Mouse (Mus musculus) heart, postnatal 14 days (tissue): ENCODE data around the gene Olfr1352. TPM values are rescaled to one million over a fixed set of nuclear protein-coding genes. Genes with fewer than 3 reads are reported as not detected.
"Not testable (repeated sequence)": the region's sequence is repeated elsewhere in the genome, so short reads cannot be mapped to it uniquely, and the experiment has no call there.

ENCODE experiments used
- DNase-seq, 2 experiments: peaks; one replicate each; pipeline ENCODE4 v3.0.0; 2021 to 2022
- intact Hi-C: fragments of 180-260 bp; cut with DNase I; formaldehyde crosslinking; loops from one replicate; pipeline ENCODE4 v1.15.1; 2025
- long read RNA-seq, 2 experiments: library from polyadenylated mRNA; stranded (forward); transcript quantifications; one replicate each; pipeline ENCODE4 v2.0.0; 2021
- total RNA-seq, 2 experiments: library from RNA; stranded (reverse); gene quantifications; 2 replicates each; pipeline ENCODE4 v1.2.3; 2021

Gene Olfr1352
- total RNA-seq = not detected
- long read RNA-seq, experiment 1 = 0 reads
- long read RNA-seq, experiment 2 = 0 reads

GRCm38 (mm10) chr10:78980750-78981149 lies at the start of gene Olfr1352:
Gene Olfr1352, plus strand, starts transcription at chr10:78981050.
- DNase-seq = no peak
- intact Hi-C loops = no loop called here

- intact Hi-C loops, DNase-seq: not testable (repeated sequence)
Measured at GRCm38 (mm10) chr10:78950336-78950735, 30.5 kb upstream of the Olfr1352 start, which contains the start of gene Olfr8. Gene Olfr8, plus strand, starts transcription at chr10:78950636.

GRCm38 (mm10) chr10:78963009-78963408 lies 17.8 kb upstream of the Olfr1352 start, which contains the start of gene Olfr1353:
Gene Olfr1353, plus strand, starts transcription at chr10:78963309.
- intact Hi-C loops, DNase-seq: not testable (repeated sequence)

GRCm38 (mm10) chr10:79012172-79012571 lies 31.3 kb downstream of the Olfr1352 start, which contains the start of gene Olfr1351:
Gene Olfr1351, plus strand, starts transcription at chr10:79012472.
- DNase-seq = no peak
- intact Hi-C loops = no loop called here

- DNase-seq = no peak
- intact Hi-C loops = no loop called here
Measured at GRCm38 (mm10) chr10:79028441-79028840, 47.6 kb downstream of the Olfr1352 start, which contains the start of gene Olfr57. Gene Olfr57, plus strand, starts transcription at chr10:79028741.

Other genes starting within 250 kb of the Olfr1352 start
- not detected for gene Ccdc105, start 228.0 kb upstream of the Olfr1352 start, total RNA-seq
- under 1 TPM in 1 of 2 experiments, not detected in 1; 0.10 TPM for gene Slc1a6, start 200.6 kb upstream of the Olfr1352 start, total RNA-seq
- not detected for gene Olfr1356, start 128.9 kb upstream of the Olfr1352 start, total RNA-seq
- not detected for gene Olfr1355, start 105.5 kb upstream of the Olfr1352 start, total RNA-seq
- gene Olfr1354, start 67.9 kb upstream of the Olfr1352 start, total RNA-seq = not detected
- not detected for gene Olfr8, start 30.4 kb upstream of the Olfr1352 start, total RNA-seq
- gene Olfr1353, start 17.7 kb upstream of the Olfr1352 start, total RNA-seq = not detected
- not detected for gene Olfr1351, start 31.4 kb downstream of the Olfr1352 start, total RNA-seq
- gene Olfr57, start 47.7 kb downstream of the Olfr1352 start, total RNA-seq = not detected
- gene 2610008E11Rik, start 116.5 kb downstream of the Olfr1352 start, total RNA-seq = 10 to 100 TPM; 12.8 to 15.1 TPM
- gene Vmn2r80, start 167.7 kb downstream of the Olfr1352 start, total RNA-seq = not detected